Mouse (Mus musculus) ovary, adult 18-20 months (tissue): ENCODE measurements around the gene Dusp11.
"Not testable (repeated sequence)": the region's sequence is repeated elsewhere in the genome, so short reads cannot be mapped to it uniquely, and the experiment has no call there.

ENCODE experiments used
- DNase-seq: peaks from one replicate; pipeline ENCODE4 v3.0.0; 2022; ENCODE audit warnings: low spot score, mixed read lengths

The Dusp11 gene

DNA sequence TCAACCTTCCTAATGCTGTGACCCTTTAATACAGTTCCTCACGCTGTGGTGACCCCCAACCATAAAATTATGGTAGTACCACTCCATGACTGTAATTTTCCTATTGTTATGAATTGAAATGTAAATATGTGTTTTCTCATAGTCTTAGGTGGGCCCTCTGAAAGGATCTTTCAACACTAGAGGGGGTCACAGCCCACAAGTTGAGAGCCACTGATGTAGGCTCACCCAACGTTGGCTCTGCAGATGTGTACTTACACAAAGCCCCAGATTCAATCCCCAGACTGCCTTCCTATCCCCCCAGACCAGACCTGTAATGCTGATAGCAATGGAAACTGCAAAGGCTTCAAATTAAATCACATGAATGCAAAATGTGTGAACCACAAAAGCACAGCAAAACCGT, 25.8 kb downstream of the Dusp11 start:
- no peak for DNase-seq

DNA sequence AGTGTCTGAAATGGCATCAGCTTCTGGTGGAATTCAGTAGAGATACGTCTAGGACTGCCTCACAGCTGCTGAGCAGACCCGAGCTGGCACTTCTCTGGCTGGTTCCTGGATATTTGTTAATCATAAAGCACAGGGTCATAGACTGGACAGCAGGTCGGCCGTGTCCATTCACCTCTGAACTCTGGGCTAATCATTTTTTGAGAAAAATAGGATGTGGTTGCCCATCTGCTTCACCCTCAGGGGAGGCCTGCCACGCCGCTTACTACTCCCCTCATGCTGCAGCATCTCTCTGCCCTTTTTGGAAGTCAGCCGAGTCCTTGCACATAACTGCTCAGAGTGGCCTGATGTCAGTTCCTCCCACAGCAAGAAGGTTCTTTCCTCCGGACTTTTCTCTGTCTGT, 27.4 kb downstream of the Dusp11 start:
- DNase-seq, result no peak

DNA sequence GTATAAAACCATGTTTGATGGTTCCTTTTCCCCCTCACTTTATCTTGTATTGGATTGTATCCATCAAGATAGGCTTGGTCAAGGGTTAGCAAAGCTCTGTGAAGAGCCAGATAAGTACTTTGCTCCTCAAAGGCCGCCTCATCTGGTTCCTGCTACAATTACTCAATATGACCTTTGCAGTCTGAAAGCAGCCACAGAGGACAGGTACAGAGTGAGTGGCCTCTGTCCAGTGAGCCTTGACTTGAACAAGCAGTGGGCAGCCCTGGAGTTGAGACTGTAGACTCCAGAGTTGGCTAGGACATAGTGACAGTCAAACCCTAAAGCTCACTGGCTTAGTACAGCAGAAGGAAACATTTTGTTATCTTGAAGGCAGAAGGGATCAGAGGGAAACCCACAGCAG, 32.2 kb downstream of the Dusp11 start:
- DNase-seq, result no peak

DNA sequence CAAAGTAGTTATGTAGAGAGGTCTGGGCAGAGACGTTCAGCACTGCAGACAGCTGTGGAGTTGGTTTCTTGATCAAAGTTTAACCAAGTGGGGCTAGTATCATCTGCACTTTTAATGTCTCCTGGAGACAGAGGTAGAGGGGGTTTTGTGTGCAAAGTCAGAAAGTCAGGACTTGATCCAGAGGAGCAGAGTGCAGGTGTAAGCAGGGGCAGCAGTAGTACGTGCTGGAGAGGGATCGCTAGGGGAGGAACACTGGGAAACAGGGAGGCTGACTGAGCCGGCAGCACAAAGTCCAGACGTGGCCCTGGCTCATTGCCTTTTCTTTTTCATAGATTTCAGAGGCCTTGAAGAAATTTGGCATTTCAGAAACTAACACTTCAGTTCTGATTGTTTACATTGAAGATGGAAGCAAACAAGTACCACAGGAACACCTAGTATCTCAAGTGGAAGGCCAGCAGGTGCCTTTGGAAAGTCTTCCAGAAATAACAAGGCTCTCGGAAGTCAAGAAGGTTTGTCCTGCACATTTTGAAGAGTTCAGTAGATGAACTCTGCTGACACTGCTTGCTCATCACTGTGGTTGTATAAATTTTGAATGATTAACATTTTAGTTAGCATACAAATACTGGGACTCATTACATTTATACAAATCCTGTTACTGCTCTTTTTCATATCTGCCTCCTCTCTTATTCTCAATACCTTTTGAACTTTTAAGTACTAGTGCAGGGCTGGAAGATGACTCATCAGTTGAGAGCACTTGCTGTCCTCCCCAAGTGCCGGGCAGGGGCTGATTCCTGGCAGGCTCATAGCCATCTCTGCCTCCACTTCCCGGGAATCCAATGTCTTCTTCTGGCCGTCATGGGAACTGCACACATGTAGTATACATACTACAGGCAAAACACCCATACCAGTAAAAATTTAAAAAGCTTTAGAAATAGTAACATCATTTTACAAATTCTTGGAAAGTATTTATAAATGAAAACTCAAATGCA, 33.7 kb downstream of the Dusp11 start:
- no peak for DNase-seq

DNA sequence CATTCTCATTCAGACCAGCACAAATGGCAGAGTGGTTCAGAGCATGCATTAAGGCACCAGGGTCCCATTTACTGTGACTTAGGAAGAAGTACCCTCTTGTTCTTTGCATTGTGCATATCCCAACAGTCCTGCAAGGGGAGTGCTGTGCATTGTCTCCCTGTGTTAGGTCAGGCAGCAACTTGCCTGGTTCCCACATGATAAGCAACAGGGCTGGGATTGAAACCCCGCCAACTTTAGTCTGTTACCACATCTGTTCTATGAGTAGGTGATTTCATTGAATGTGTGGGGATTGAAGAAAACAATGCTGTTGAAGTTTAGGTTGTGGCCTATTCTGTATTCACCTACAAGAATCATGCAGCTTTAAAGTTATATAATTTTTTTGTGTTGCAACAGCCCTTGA, 34.8 kb downstream of the Dusp11 start:
- no peak for DNase-seq

DNA sequence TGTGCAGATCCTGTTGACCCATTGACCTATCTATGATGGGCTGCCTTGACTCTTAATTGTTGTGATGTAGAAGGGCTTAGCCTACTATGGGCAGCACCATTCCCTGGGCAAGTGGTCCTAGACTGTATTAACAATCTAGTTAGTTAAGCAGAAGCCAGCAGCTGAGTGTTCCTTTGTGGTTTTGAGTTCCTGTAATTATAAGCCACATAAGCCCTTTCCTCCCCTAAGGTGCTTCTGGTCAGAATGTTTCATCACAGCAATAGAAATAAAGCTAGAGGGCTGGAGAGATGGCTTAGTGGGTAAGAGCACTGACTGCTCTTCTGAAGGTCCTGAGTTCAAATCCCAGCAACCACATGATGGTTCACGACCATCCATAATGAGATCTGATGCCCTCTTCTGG, 37.8 kb downstream of the Dusp11 start:
- no peak for DNase-seq

DNA sequence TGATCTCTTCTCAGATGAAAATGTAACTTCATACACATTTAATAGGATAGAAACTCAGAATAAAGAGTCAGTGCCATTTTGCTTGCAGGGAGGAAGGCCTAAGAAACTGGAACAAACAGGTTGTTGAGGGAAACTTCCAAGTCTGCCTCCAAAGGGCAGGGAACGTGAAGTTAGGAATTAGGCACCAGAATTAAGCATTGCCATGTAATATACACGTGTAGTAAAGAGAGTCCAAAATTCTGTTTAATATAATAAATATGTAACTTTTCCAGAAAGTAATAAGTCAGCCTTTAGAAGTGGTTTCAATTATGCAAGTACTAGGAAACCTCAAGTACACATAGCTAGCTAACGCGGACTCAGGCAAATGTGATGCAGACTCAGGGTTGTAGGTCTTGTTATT, 42.1 kb downstream of the Dusp11 start:
- DNase-seq, result no peak

DNA sequence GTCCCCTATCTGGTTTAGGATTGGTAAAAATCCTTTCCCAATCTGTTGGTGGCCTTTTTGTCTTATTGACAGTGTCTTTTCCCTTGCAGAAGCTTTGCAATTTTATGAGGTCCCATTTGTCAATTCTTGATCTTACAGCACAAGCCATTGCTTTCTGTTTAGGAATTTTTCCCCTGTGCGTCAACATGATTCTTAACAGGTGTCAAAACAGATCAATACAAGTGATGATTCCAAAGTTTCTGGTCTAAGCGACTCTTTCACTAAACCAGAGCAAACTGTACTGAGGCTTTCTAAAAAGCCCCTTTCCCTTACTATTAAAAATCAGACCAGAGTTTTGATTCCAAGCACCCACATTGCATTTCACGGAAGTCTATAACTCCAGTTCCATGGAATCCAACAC, 43.1 kb downstream of the Dusp11 start:
- DNase-seq, result not testable (repeated sequence)

DNA sequence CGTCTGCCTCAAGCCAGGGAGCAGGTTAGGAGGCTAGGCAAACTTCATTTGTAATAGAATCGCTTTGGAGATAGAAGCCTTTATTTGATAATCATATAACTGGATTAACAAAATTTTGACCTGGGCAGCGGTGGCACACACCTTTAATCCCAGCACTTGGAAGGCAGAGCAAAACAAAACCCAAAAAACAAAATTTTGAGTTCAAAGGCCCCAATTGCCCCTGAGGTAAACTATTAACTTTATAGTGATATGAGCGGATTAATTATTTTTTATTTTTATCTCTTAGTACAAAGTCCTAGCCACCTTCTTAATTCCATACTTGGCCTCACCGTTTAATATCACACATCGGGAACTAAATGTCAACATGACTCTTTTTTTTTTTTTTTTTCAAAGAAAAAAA, 44.9 kb downstream of the Dusp11 start:
- no peak for DNase-seq

DNA sequence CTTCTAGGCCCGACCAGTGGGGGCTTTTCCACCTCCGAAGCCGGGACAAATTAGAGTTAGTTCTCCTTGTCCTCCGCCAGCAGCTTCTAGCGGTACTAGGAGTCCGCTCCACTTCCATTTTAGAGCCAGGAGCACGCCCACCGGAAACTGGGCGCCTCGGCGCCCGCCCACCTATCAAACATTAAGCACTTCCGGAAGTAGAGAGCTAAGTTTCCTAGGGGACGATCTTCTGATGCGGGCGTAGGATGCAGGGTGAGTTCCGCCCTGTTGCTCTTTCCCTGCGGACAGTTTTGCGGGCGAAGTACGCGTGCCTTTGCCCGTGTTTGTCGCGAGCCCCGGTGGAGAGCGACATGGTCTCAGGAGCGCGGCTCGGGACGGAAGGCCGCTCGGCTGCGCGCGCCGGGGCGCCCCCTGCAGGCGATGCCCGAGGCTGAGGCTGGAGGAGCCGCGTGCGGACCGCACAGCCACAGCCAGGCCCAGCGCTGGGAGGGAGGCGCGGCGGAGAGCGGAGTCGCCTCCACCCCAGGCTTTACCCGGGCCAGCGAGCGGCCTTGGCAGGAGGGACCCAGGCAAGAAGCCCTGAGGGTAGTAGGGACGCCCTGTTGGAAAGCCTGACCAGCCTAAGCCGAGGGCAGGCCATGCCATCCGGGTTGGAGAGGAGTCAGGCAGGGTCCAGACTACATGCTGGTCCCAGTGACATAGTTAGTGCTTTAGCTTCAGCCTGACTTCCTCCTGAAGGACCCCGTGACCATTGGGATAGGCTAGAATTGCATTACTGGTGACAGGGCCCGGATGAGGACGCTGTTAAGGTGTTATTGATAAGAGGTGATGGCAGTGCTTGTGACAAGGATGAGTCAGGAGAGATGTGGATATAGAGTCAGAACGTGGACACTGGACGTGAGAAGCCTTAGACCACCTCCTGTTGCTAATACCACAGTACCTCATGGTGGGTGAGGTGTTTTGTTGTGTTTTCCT, 45.6 kb downstream of the Dusp11 start, which contains the start of gene Nat8f1:
Gene Nat8f1, minus strand, starts transcription at position 149 of the 975 bp plus-strand sequence.
- peak; percentile 85 for DNase-seq

DNA sequence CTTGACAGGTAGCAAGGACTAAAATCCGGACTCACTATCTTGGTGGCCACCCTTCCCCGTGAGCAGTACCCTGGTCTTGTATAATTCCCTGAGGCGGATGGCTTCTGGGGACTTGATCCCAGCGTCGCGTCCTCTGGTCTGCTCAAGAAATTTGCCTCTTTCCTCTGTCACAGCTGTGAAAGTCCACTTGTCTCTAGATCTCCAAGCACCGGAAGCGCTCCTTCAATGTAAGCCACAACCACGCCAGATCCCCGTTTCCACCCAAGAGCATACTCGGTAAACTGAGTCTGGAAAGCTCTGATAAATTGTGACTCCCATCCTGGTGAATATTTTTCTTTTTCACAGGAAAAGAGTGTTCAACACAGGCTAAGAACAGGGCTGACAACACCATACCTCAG, 46.3 kb downstream of the Dusp11 start:
- DNase-seq, result no peak

DNA sequence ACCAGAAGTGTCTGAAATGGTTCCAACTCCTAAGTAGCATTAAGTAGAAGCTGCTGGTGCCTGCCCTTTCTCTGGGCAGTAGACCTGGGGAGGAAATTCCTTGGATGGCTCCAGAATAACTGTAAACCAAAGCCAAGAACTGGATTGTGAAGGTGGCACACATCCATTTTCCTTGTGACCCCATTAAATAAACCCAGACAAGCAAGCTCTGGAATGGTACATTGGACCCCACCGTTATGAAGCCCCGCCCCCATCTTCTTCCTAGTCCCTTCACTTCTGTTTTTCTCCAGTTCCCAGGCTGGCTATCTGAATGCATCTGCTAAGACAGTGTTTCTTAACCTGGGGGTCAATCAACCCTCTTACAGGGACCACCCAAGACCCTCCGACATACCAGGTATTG, 49.9 kb downstream of the Dusp11 start, which contains the start of gene Tprkb:
Gene Tprkb, plus strand, starts transcription at position 279 of the 400 bp plus-strand sequence.
- DNase-seq, result no peak

DNA sequence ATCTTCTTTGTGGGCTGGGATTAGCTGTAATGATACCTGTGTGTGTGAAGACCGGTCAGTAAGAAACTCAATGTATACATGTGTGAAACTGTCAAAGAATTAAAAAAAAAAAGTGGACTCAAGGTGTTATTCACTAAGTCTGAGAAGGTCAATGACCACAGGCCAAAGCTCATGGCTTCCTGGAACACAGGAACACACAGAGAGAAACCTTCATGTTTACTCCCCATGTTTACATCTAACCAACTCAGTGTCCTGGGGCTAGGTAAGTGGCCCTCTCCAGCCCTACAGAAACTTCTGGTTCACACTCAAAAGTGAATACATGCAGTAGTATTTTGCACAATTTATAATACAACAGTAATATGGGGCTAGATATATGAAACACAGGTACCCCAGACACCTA, 51.8 kb downstream of the Dusp11 start:
- no peak for DNase-seq

DNA sequence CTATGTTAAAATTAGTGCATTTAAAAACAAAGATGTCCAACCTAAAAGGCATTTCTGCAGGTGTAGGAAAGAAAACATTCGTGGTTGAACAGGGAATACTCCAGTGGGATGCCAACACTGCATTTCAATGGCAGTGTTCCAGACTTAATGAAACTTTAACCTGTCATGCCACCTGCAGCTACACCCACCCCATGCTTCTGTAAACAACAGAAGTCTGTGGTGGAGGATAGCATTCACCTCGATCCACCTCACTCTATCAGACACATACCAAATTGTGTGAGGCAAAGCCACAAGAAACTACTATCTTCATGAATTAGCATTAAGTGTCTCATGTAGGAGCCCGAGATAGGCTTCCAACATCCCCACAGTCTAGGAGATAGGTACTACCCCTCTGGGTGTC, 53.1 kb downstream of the Dusp11 start:
- no peak for DNase-seq

DNA sequence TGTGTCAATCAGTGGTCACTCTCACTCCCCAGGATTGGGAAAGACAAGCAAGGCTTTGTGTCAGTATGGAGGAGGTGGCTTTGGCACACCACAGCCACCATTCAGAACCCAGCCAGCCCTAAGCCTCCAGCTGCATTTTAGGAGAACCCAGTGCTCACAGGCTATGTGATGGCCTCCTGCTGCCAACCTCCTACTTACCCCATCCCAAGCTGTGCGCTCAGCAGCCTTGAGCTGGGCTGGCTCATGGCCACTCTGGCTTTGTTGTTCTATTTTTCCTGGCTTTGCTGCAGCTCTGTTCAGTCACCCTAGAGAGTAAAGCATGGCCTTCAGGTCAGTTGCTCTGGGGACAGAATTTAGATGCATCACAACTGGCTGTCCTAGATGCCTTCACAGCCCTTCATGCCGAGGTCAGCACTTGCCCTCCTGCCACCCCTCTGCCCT, 54.5 kb downstream of the Dusp11 start:
- peak; percentile 62 for DNase-seq

DNA sequence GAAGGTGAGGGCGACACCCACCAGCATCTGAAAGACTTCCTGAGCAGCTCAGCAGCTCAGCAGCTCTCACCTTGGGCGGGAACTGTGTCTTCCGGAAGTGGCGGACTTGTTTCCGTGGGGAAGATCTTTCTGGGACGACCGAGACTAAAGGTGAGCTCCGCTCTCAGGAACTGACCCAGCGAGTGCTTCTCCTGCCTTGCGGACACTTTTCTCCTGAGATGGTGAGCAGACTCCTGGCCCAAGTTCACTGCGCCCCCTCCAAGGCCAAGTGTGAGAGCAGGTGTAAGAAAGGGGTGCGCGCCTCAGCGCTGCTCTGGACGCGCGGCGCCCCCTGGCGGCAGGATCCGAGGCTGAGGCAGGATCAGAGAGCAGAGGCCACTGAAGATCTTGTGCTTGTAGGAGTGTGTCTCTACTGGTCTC, 56.8 kb downstream of the Dusp11 start, which contains the start of gene Nat8f4:
Gene Nat8f4, minus strand, starts transcription at position 243 of the 420 bp plus-strand sequence.
- DNase-seq, result peak; percentile 62

DNA sequence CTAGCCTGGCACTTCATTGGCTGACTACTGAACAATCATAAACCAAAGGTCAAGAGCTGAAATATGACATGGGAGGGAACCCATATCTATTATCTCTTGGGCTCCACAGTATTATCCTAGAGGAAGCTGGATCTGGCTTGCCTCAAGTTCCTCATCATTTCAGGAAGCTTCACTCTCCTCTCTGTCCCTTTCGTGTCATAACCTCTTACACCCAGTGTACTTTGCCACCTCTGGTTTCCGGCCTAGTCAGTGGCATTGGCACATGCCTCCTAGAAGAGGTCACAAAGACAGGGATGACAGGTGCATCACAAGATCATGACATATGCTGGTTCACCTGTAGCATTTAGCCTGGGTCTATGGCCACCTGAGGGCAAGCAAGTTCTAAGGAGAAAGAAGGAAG, 59.2 kb downstream of the Dusp11 start:
- DNase-seq, result no peak

DNA sequence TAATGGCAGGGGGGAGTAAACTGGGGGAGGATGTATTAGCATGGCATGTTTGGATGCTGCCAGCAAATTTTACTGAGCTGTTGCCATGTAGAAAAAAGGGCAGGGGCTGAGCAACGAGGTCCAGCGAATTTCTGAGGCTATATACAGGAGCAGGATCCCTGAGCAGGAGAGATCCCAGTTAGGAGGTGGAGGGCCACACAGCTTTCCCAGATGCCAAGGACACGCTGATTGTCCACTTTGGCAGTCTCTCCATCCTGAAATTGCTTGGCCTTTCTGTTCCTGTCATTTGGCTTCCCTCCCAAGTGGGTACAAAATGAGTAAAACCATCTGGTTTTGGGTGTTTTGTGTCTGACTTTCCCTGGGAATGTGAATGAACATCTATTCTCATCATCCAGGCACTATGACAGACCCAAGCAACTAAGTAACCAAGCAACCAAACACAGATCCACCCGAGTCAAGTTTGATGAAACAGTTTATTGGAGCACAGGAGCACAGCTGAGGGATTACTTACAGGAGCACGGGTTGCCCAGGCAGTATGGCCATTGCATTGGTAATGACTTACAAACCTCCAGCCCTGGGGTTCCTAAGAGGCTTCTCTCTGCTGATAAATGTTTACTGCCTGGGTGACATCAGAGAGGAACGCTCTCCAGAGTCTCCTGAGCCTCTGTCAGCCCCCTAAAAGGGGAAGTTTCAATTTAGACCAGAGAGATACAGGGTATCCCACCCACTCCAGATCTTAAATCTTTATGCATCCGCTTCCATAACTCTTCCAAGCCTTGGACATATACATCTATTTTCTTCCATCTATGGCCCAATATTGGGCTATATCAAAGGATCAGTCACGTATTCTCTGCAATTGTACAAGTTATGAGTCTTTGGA, 62.6 kb downstream of the Dusp11 start:
- not testable (repeated sequence) for DNase-seq

DNA sequence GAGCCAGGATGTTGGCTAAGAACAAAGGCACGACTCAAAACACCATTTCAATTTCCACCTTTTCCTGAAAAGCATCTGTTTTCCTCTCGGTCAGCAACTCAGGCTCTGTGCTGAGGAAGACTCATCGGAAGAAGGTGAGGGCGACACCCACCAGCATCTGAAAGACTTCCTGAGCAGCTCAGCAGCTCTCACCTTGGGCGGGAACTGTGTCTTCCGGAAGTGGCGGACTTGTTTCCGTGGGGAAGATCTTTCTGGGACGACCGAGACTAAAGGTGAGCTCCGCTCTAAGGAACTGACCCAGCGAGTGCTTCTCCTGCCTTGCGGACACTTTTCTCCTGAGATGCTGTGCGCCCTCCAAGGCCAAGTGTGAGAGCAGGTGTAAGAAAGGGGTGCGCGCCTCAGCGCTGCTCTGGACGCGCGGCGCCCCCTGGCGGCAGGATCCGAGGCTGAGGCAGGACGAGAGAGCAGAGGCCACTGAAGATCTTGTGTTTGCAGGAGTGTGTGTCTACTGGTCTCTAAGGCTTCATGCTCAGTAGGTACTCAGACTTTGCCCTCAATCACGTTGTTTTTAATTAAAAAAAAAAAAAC, 66.3 kb downstream of the Dusp11 start:
- not testable (repeated sequence) for DNase-seq
